24 mouse cellular contexts compared by ENCODE assay signal in the genomic region with DNA sequence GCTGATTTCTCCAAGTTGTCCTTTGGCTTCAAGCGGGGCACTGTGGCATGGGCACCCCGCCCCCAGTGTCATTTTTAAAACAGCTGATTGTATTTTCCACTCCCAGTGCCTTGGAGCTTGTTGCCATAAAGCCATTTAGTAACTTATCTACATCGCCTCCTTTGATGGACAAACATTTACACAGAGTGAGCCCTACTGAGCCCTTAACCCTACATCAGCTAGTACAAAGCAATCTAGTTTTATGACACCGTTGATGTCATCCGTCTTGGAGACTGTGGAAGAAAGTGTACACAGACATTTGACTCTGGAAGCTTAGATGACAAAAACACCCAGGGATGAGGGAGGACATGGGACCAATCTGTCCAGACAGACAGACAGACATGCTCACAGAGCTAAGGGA. TPM values are rescaled to one million over a fixed set of nuclear protein-coding genes. Genes with fewer than 3 reads are reported as not detected.
DNase-seq lines count a peak whose midpoint lies in the region; ATAC-seq and TF ChIP-seq lines count a peak whose summit lies in the region.
"Had no signal": no experiment of that assay in that cellular context is flagged by ENCODE, and none has a peak within 500 bp of the region (broad histone marks: within the 10 kb centered on the region; RNA-seq: fewer than 3 reads in every experiment).

No protein-coding gene starts in this region.

- no peaks in the 10 kb centered on the region for H3K36me3 ChIP-seq in intestine, embryonic 14.5 days (ENCODE audit: control insufficient read depth, insufficient read depth, low read length)
- H3K36me3 ChIP-seq in intestine, embryonic 16.5 days (ENCODE audit: control insufficient read depth, insufficient read depth, low read length), result no peaks in the 10 kb centered on the region
- no peaks in the 10 kb centered on the region for H3K36me3 ChIP-seq in midbrain, embryonic 15.5 days (replicated peaks)
- H3K36me3 ChIP-seq: embryonic facial prominence, embryonic 10.5 days; embryonic facial prominence, embryonic 12.5 days; forebrain, embryonic 15.5 days; G1E had no signal

- no peak for TF ChIP-seq CTCF in layer of hippocampus, adult 2 months (conservative IDR thresholded peaks at IDR 0.05)

- no peak overlapping the region for H3K9ac ChIP-seq in intestine, embryonic 14.5 days (ENCODE audit: low read length)
- H3K9ac ChIP-seq in intestine, embryonic 16.5 days (ENCODE audit: low read depth, low read length), result no peak overlapping the region
- no peak overlapping the region for H3K9ac ChIP-seq in midbrain, embryonic 15.5 days
- H3K9ac ChIP-seq: embryonic facial prominence, embryonic 12.5 days; forebrain, embryonic 13.5 days; forebrain, embryonic 15.5 days had no signal

- H3K9me3 ChIP-seq in intestine, embryonic 14.5 days (ENCODE audit: control insufficient read depth, low read length), result no peaks in the 10 kb centered on the region
- no peaks in the 10 kb centered on the region for H3K9me3 ChIP-seq in intestine, embryonic 16.5 days (ENCODE audit: control insufficient read depth, low read length)
- H3K9me3 ChIP-seq in midbrain, embryonic 15.5 days, result no peaks in the 10 kb centered on the region
- H3K9me3 ChIP-seq: embryonic facial prominence, embryonic 10.5 days; embryonic facial prominence, embryonic 12.5 days; forebrain, embryonic 13.5 days; forebrain, embryonic 15.5 days; G1E had no signal

- H3K27me3 ChIP-seq in intestine, embryonic 14.5 days (replicated peaks; ENCODE audit: control insufficient read depth, insufficient read depth, low read length), result no peaks in the 10 kb centered on the region
- H3K27me3 ChIP-seq in intestine, embryonic 16.5 days (replicated peaks; ENCODE audit: control insufficient read depth, insufficient read depth, low read length), result no peaks in the 10 kb centered on the region
- H3K27me3 ChIP-seq in midbrain, embryonic 15.5 days (replicated peaks), result no peaks in the 10 kb centered on the region
- H3K27me3 ChIP-seq: embryonic facial prominence, embryonic 12.5 days; forebrain, embryonic 13.5 days; forebrain, embryonic 15.5 days; Patski had no signal

- no peaks in the 10 kb centered on the region for H3K4me1 ChIP-seq in intestine, embryonic 14.5 days (replicated peaks; ENCODE audit: control insufficient read depth, insufficient read depth, low read length)
- H3K4me1 ChIP-seq in intestine, embryonic 16.5 days (ENCODE audit: control insufficient read depth, insufficient read depth, low read length), result no peaks in the 10 kb centered on the region
- H3K4me1 ChIP-seq in midbrain, embryonic 15.5 days, result no peaks in the 10 kb centered on the region
- H3K4me1 ChIP-seq: embryonic facial prominence, embryonic 10.5 days; embryonic facial prominence, embryonic 12.5 days; forebrain, embryonic 15.5 days had no signal

- H3K4me2 ChIP-seq in intestine, embryonic 14.5 days (ENCODE audit: low read length), result no peak overlapping the region
- peak overlapping the region; percentile 27; the same call in 1 of the 2 replicates for H3K4me2 ChIP-seq in intestine, embryonic 16.5 days (ENCODE audit: low read depth, low read length)
- H3K4me2 ChIP-seq in midbrain, embryonic 15.5 days, result no peak overlapping the region
- H3K4me2 ChIP-seq: embryonic facial prominence, embryonic 12.5 days; forebrain, embryonic 13.5 days; forebrain, embryonic 15.5 days had no signal

- peak; percentile 87 for ATAC-seq in intestine, embryonic 14.5 days (replicated peaks; ENCODE audit: low FRiP score, low TSS enrichment, low read depth)
- ATAC-seq in intestine, embryonic 16.5 days, result peak; percentile 95
- no peak for ATAC-seq in midbrain, embryonic 15.5 days (replicated peaks)
- ATAC-seq: activated CD4-positive, CD25-positive, alpha-beta regulatory T cell, adult 4 months; CD4-positive, CD25-positive, alpha-beta regulatory T cell, adult 4 months; forebrain, embryonic 13.5 days; forebrain, embryonic 15.5 days; Patski had no signal

- WGBS in intestine, embryonic 14.5 days, result 57% methylated on average over 5 of the region's 5 CpGs
- WGBS in intestine, embryonic 16.5 days, result 56% methylated on average over 5 of the region's 5 CpGs
- WGBS in midbrain, embryonic 15.5 days, result 90% methylated on average over 5 of the region's 5 CpGs

- no peak for DNase-seq in layer of hippocampus, adult 2 months (ENCODE audit: low spot score in 2 of 2)
- DNase-seq in layer of hippocampus, postnatal 10 days (ENCODE audit: low spot score in 2 of 2), result no peak
- DNase-seq in intestine, embryonic 14.5 days (ENCODE audit: low spot score), result no peak
- DNase-seq in right cerebral cortex, postnatal 14 days, result no peak
- DNase-seq: adrenal gland, adult 8-10 months; adrenal gland, postnatal 14 days; adrenal gland, postnatal 36 days; B cell, adult 2 months; cerebellum, adult 11-12 months; cerebellum, adult 2 months; cerebellum, adult 9-10 months; cerebellum, postnatal 10 days; cerebellum, postnatal 25 days had no signal

- peak overlapping the region; percentile 46; the same call in 1 of the 2 replicates for H3K27ac ChIP-seq in layer of hippocampus, adult 2 months
- H3K27ac ChIP-seq in intestine, embryonic 14.5 days (ENCODE audit: low read depth), result no peak overlapping the region
- H3K27ac ChIP-seq in intestine, embryonic 16.5 days (ENCODE audit: low read length), result no peak overlapping the region
- no peak overlapping the region for H3K27ac ChIP-seq in midbrain, embryonic 15.5 days
- H3K27ac ChIP-seq: embryonic facial prominence, embryonic 10.5 days; embryonic facial prominence, embryonic 12.5 days; forebrain, embryonic 13.5 days; forebrain, embryonic 15.5 days had no signal

- no peak overlapping the region for H3K4me3 ChIP-seq in layer of hippocampus, adult 2 months
- no peak overlapping the region for H3K4me3 ChIP-seq in intestine, embryonic 14.5 days (ENCODE audit: low read depth, low read length)
- H3K4me3 ChIP-seq in intestine, embryonic 16.5 days (ENCODE audit: low read length), result no peak overlapping the region
- H3K4me3 ChIP-seq in midbrain, embryonic 15.5 days, result no peak overlapping the region
- H3K4me3 ChIP-seq: embryonic facial prominence, embryonic 10.5 days; embryonic facial prominence, embryonic 12.5 days; forebrain, embryonic 13.5 days; forebrain, embryonic 15.5 days had no signal

RNA-seq across cellular contexts. Expression of gene Tjp1, which starts 20.2 kb away (rescaled TPM):
- 100 to 1,000 TPM; 141 to 174 TPM for total RNA-seq in layer of hippocampus, adult 2 months (2021)
- 100 to 1,000 TPM; 113 to 118 TPM for total RNA-seq in layer of hippocampus, postnatal 10 days (2021)
- polyA plus RNA-seq in intestine, embryonic 14.5 days (2014; fragmentation: Nextera tagmentation; extraction: Ambion mirVana), result 15.9 and 21.9 TPM in 2 replicates
- 17.4 and 19.4 TPM in 2 replicates for polyA plus RNA-seq in intestine, embryonic 16.5 days (2015; fragmentation: Nextera tagmentation; extraction: Ambion mirVana)
- polyA plus RNA-seq in midbrain, embryonic 15.5 days (2015; fragmentation: Nextera tagmentation; extraction: Ambion mirVana), result 31.3 and 33.9 TPM in 2 replicates
- total RNA-seq: CH12.LX had no signal
- polyA plus RNA-seq: activated CD4-positive, CD25-positive, alpha-beta regulatory T cell, adult 4 months; CD4-positive, CD25-positive, alpha-beta regulatory T cell, adult 4 months had no signal
